Mouse (Mus musculus): ENCODE measurements at regions not wholly inside any gene's neighbourhood (a gene's known extent, or its start where the extent isn't known, plus 50 kb on each side); places are given as distances from the start of the nearest gene placed in this dataset.

GRCm38 (mm10) chr8:34449391-34450044 is 338.0 kb upstream of the Gm10131 start:
- DNase-seq (ENCODE audit: low read depth, low spot score) = no peak
- H3K4me1 ChIP-seq (ENCODE audit: control insufficient read depth in 1 of 2, insufficient read depth in 2 of 2, low read length in 2 of 2) = no peaks in the 10 kb centered on the region
- no peaks in the 10 kb centered on the region for H3K36me3 ChIP-seq (ENCODE audit: control insufficient read depth in 1 of 2, insufficient read depth in 2 of 2, low read length in 2 of 2)
- H3K4me3 ChIP-seq (ENCODE audit: control insufficient read depth in 1 of 2, insufficient read depth in 1 of 2, low read depth in 2 of 2, low read length in 2 of 2) = no peak overlapping the region
- no peaks in the 10 kb centered on the region for H3K9me3 ChIP-seq (replicated peaks; ENCODE audit: insufficient read depth, low read length)
- no peaks in the 10 kb centered on the region for H3K27me3 ChIP-seq (ENCODE audit: control insufficient read depth in 1 of 2, insufficient read depth in 2 of 2, low read length in 2 of 2)
- no peaks in the 10 kb centered on the region for H3K79me2 ChIP-seq (ENCODE audit: control insufficient read depth, insufficient read depth, low read length, poor library complexity)
- no peak overlapping the region for H3K9ac ChIP-seq (ENCODE audit: control insufficient read depth, low read depth, low read length, poor library complexity, severe bottlenecking)
- H3K27ac ChIP-seq (ENCODE audit: control insufficient read depth, low read depth, low read length) = no peak overlapping the region
- TF ChIP-seq POLR2AphosphoS2 (IDR thresholded peaks at IDR 0.05; ENCODE audit: low read length) (no peak), HCFC1 (IDR thresholded peaks at IDR 0.05; ENCODE audit: low read depth, low read length) (no peak), BHLHE40 (IDR thresholded peaks at IDR 0.05; ENCODE audit: borderline replicate concordance, low read depth, low read length) (no peak), GATA1 (IDR thresholded peaks at IDR 0.05; ENCODE audit: low read depth, low read length) (no peak), GABPA (IDR thresholded peaks at IDR 0.05; ENCODE audit: low read depth, low read length) (no peak)

GRCm38 (mm10) chr8:34447880-34448830 is 336.6 kb upstream of the Gm10131 start:
- DNase-seq (ENCODE audit: low read depth, low spot score) = no peak
- TF ChIP-seq USF2 (IDR thresholded peaks at IDR 0.05; ENCODE audit: borderline replicate concordance in 1 of 2, insufficient read depth in 1 of 2, low read depth in 1 of 2, low read length in 2 of 2) = no peak
- no peak overlapping the region for H3K27ac ChIP-seq (ENCODE audit: control insufficient read depth, low read depth, low read length)

GRCm38 (mm10) chr8:34442688-34443087 is 331.2 kb upstream of the Gm10131 start:
- no peaks in the 10 kb centered on the region for H3K9me3 ChIP-seq (replicated peaks; ENCODE audit: insufficient read depth, low read length)
- H3K79me2 ChIP-seq (ENCODE audit: control insufficient read depth, insufficient read depth, low read length, poor library complexity) = no peaks in the 10 kb centered on the region
- no peak overlapping the region for H3K4me3 ChIP-seq (ENCODE audit: control insufficient read depth in 1 of 2, insufficient read depth in 1 of 2, low read depth in 2 of 2, low read length in 2 of 2)
- H3K9ac ChIP-seq (ENCODE audit: control insufficient read depth, low read depth, low read length, poor library complexity, severe bottlenecking) = no peak overlapping the region
- DNase-seq (ENCODE audit: low read depth, low spot score) = no peak
- H3K36me3 ChIP-seq (ENCODE audit: control insufficient read depth in 1 of 2, insufficient read depth in 2 of 2, low read length in 2 of 2) = no peaks in the 10 kb centered on the region
- TF ChIP-seq UBTF (IDR thresholded peaks at IDR 0.05; ENCODE audit: borderline replicate concordance, insufficient read depth, low read depth, low read length) (no peak), TBP (IDR thresholded peaks at IDR 0.05; ENCODE audit: low read depth, low read length) (no peak), CTCF (IDR thresholded peaks at IDR 0.05 in 2 of 3, conservative IDR thresholded peaks at IDR 0.05 in 1 of 3; ENCODE audit: control insufficient read depth in 1 of 3, insufficient read depth in 1 of 3, low read depth in 2 of 3, low read length in 3 of 3, poor library complexity in 1 of 3, severe bottlenecking in 1 of 3) (no peak), ZMIZ1 (IDR thresholded peaks at IDR 0.05; ENCODE audit: low read depth, low read length) (no peak), NELFE (IDR thresholded peaks at IDR 0.05; ENCODE audit: low read depth, low read length) (no peak), EP300 (IDR thresholded peaks at IDR 0.05; ENCODE audit: low read depth in 1 of 2, low read length in 2 of 2) (no peak), POLR2AphosphoS2 (IDR thresholded peaks at IDR 0.05; ENCODE audit: low read length) (no peak), POLR2A (IDR thresholded peaks at IDR 0.05; ENCODE audit: control insufficient read depth in 1 of 2, insufficient read depth in 1 of 2, low read depth in 1 of 2, low read length in 2 of 2, poor library complexity in 1 of 2) (no peak), TCF12 (IDR thresholded peaks at IDR 0.05; ENCODE audit: low read depth, low read length) (no peak), TAL1 (IDR thresholded peaks at IDR 0.05; ENCODE audit: low read length) (no peak), USF1 (IDR thresholded peaks at IDR 0.05; ENCODE audit: low read depth, low read length) (no peak), ZKSCAN1 (IDR thresholded peaks at IDR 0.05; ENCODE audit: low read depth, low read length) (no peak), MYC (IDR thresholded peaks at IDR 0.05; ENCODE audit: low read depth, low read length) (no peak), KAT2A (conservative IDR thresholded peaks at IDR 0.05; ENCODE audit: low read depth, low read length) (no peak)
- no peaks in the 10 kb centered on the region for H3K27me3 ChIP-seq (ENCODE audit: control insufficient read depth in 1 of 2, insufficient read depth in 2 of 2, low read length in 2 of 2)
- H3K27ac ChIP-seq (ENCODE audit: control insufficient read depth, low read depth, low read length) = no peak overlapping the region
- no peaks in the 10 kb centered on the region for H3K4me1 ChIP-seq (ENCODE audit: control insufficient read depth in 1 of 2, insufficient read depth in 2 of 2, low read length in 2 of 2)

More at GRCm38 (mm10) chr8:34447880-34448830, 336.6 kb upstream of the Gm10131 start:
- Histone ChIP-seq H3K36me3 (ENCODE audit: control insufficient read depth in 1 of 2, insufficient read depth in 2 of 2, low read length in 2 of 2) (no peaks in the 10 kb centered on the region), H3K9ac (ENCODE audit: control insufficient read depth, low read depth, low read length, poor library complexity, severe bottlenecking) (no peak overlapping the region), H3K4me3 (ENCODE audit: control insufficient read depth in 1 of 2, insufficient read depth in 1 of 2, low read depth in 2 of 2, low read length in 2 of 2) (no peak overlapping the region), H3K4me1 (ENCODE audit: control insufficient read depth in 1 of 2, insufficient read depth in 2 of 2, low read length in 2 of 2) (no peaks in the 10 kb centered on the region), H3K27me3 (ENCODE audit: control insufficient read depth in 1 of 2, insufficient read depth in 2 of 2, low read length in 2 of 2) (no peaks in the 10 kb centered on the region), H3K79me2 (ENCODE audit: control insufficient read depth, insufficient read depth, low read length, poor library complexity) (no peaks in the 10 kb centered on the region), H3K9me3 (replicated peaks; ENCODE audit: insufficient read depth, low read length) (no peaks in the 10 kb centered on the region)

All from MEL (cell line).